Comparison of ENCODE assay signal across 8 mouse cellular contexts in genomic region chr1:152623375-152624270, GRCm38 (mm10).
A peak's percentile ranks its signal among the peaks of the same experiment; 100 is the strongest.
DNase-seq lines count a peak whose midpoint lies in the region; ATAC-seq and TF ChIP-seq lines count a peak whose summit lies in the region.

No protein-coding gene starts in this region.

- 28% methylated on average over 12 of the region's 12 CpGs for WGBS in intestine, embryonic 14.5 days
- WGBS in liver, embryonic 16.5 days (ENCODE audit: insufficient replicate concordance): 31% methylated on average over 12 of the region's 12 CpGs
- WGBS in small intestine, adult 2 months: 32% methylated on average over 12 of the region's 12 CpGs

- no peaks in the 10 kb centered on the region for H3K27me3 ChIP-seq in intestine, embryonic 14.5 days (replicated peaks; ENCODE audit: control insufficient read depth, insufficient read depth, low read length)
- peaks cover 38% of the 10 kb centered on the region for H3K27me3 ChIP-seq in liver, embryonic 16.5 days (ENCODE audit: control insufficient read depth, insufficient read depth, low read depth, low read length)
- peaks cover 11% of the 10 kb centered on the region for H3K27me3 ChIP-seq in small intestine, adult 2 months (ENCODE audit: control insufficient read depth, insufficient read depth, low read length)

- DNase-seq in left cerebral cortex, adult 2 months (ENCODE audit: extremely low spot score in 1 of 2, low spot score in 2 of 2): no peak
- no peak for DNase-seq in left cerebral cortex, postnatal 36 days (ENCODE audit: low spot score in 2 of 2)
- DNase-seq in forelimb bud, embryonic 11.5 days (ENCODE audit: low read depth, low spot score): peak; percentile 29
- peak; percentile 63 for DNase-seq in intestine, embryonic 14.5 days (ENCODE audit: low spot score)
- no peak for DNase-seq in layer of hippocampus, adult 11-12 months (ENCODE audit: low spot score)
- DNase-seq in thymus, postnatal 25 days: no peak

- H3K9me3 ChIP-seq in intestine, embryonic 14.5 days (ENCODE audit: control insufficient read depth, low read length): peaks cover 4% of the 10 kb centered on the region; the same call in 1 of the 2 replicates
- H3K9me3 ChIP-seq in liver, embryonic 16.5 days (replicated peaks; ENCODE audit: control insufficient read depth, low read length): peaks cover under 1% of the 10 kb centered on the region; the same call in 1 of the 2 replicates

- peak overlapping the region; percentile 67 for H3K4me3 ChIP-seq in left cerebral cortex, adult 2 months
- H3K4me3 ChIP-seq in intestine, embryonic 14.5 days (ENCODE audit: low read depth, low read length): peak overlapping the region; percentile 56
- peak overlapping the region; percentile 38 for H3K4me3 ChIP-seq in liver, embryonic 16.5 days (ENCODE audit: low read depth, low read length)
- H3K4me3 ChIP-seq in small intestine, adult 2 months (ENCODE audit: low read depth, low read length): peak overlapping the region; percentile 40

- peak overlapping the region; percentile 68 for H3K4me2 ChIP-seq in intestine, embryonic 14.5 days (ENCODE audit: low read length)
- peak overlapping the region; percentile 57 for H3K4me2 ChIP-seq in liver, embryonic 16.5 days (ENCODE audit: low read depth, low read length)

- no peak for TF ChIP-seq POLR2A in small intestine, adult 2 months (IDR thresholded peaks at IDR 0.05; ENCODE audit: low read depth, low read length)

- H3K27ac ChIP-seq in left cerebral cortex, adult 2 months: peak overlapping the region; percentile 8; the same call in 1 of the 2 replicates
- H3K27ac ChIP-seq in intestine, embryonic 14.5 days (ENCODE audit: low read depth): peak overlapping the region; percentile 84; the same call in 1 of the 2 replicates
- H3K27ac ChIP-seq in liver, embryonic 16.5 days (ENCODE audit: low read length): peak overlapping the region; percentile 14; the same call in 1 of the 2 replicates
- H3K27ac ChIP-seq in small intestine, adult 2 months (ENCODE audit: insufficient read depth, low read depth, low read length): peak overlapping the region; percentile 54

- peaks cover 22% of the 10 kb centered on the region for H3K36me3 ChIP-seq in intestine, embryonic 14.5 days (ENCODE audit: control insufficient read depth, insufficient read depth, low read length)
- H3K36me3 ChIP-seq in liver, embryonic 16.5 days (ENCODE audit: control insufficient read depth, insufficient read depth): no peaks in the 10 kb centered on the region
- no peaks in the 10 kb centered on the region for H3K36me3 ChIP-seq in small intestine, adult 2 months (ENCODE audit: control insufficient read depth, insufficient read depth, low read length)

- TF ChIP-seq CTCF in left cerebral cortex, adult 2 months (IDR thresholded peaks at IDR 0.05): no peak
- no peak for TF ChIP-seq CTCF in small intestine, adult 2 months (IDR thresholded peaks at IDR 0.05; ENCODE audit: extremely low read depth, insufficient read length, insufficient replicate concordance, low read depth, low read length)

- peaks cover 29% of the 10 kb centered on the region for H3K4me1 ChIP-seq in intestine, embryonic 14.5 days (replicated peaks; ENCODE audit: control insufficient read depth, insufficient read depth, low read length)
- peaks cover 6% of the 10 kb centered on the region for H3K4me1 ChIP-seq in liver, embryonic 16.5 days (ENCODE audit: control insufficient read depth, low read depth, low read length)
- H3K4me1 ChIP-seq in small intestine, adult 2 months (ENCODE audit: control insufficient read depth, insufficient read depth, insufficient read length, low read length): no peaks in the 10 kb centered on the region

- H3K9ac ChIP-seq in intestine, embryonic 14.5 days (ENCODE audit: low read length): peak overlapping the region; percentile 80
- peak overlapping the region; percentile 16 for H3K9ac ChIP-seq in liver, embryonic 16.5 days (ENCODE audit: low read depth, low read length)

- intact Hi-C loops in left cerebral cortex, adult 2 months (cut with DNase I): loop anchor here (5.0 to 10.0 kb wide), 3 partner anchors 66 to 121 kb away; no protein-coding TSS in a partner anchor
- intact Hi-C loops in left cerebral cortex, postnatal 36 days (cut with DNase I): loop anchor here (5.0 to 10.0 kb wide), 3 partner anchors 36 to 96 kb away; no protein-coding TSS in a partner anchor

- no peak for ATAC-seq in intestine, embryonic 14.5 days (replicated peaks; ENCODE audit: low FRiP score, low TSS enrichment, low read depth)
- no peak for ATAC-seq in liver, embryonic 16.5 days (ENCODE audit: low read depth)

Comparison
In these comparisons a context has a peak if more than half of its experiments do, and no peak if none do; other contexts are left out.
1. DNase-seq: peak in forelimb bud, embryonic 11.5 days (single experiment) and intestine, embryonic 14.5 days (single experiment); none in left cerebral cortex, adult 2 months (0 of 2), left cerebral cortex, postnatal 36 days (0 of 2), layer of hippocampus, adult 11-12 months (single experiment) and thymus, postnatal 25 days (single experiment).
2. H3K27ac ChIP-seq: peak in every context shown above with its lines; median percentile 84 in intestine, embryonic 14.5 days; 54 in small intestine, adult 2 months; 14 in liver, embryonic 16.5 days; 8 in left cerebral cortex, adult 2 months.
3. Peak in every context shown above with its lines, with median percentiles within 50 percentile points of each other: H3K4me3 ChIP-seq.